Mouse (Mus musculus) lung, postnatal 0 days (tissue): ENCODE results near the gene Bmpr1a.

ENCODE experiments used
- CTCF ChIP-seq: IDR thresholded peaks from 2 replicates; pipeline ENCODE4 v1.5.1; 2016; ENCODE audit warnings: antibody characterized with exemption, mild to moderate bottlenecking
- EP300 ChIP-seq: IDR thresholded peaks from 2 replicates; pipeline ENCODE4 v1.6.1; 2016; ENCODE audit warnings: antibody characterized with exemption, mild to moderate bottlenecking, control low read depth

DNA sequence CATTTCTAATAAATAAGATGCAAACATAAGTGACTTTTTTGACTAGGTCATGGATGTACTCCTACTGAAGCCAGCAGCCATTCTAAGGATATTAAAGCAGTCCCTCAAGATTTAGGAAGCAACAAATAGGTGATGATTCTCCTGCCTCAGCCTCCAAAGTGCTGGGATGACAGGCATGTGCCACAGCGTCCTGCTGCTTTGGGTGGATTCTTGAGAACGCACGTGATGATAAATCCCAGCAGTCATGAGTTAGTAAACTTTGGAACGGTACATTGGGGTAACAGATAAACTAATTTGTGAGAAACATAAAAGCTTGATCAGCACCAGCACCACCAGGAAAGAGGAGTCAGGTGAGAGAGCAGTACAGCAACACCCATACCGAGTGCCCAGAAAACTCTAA lies 52.7 kb downstream of the Bmpr1a start:
- no peak for TF ChIP-seq EP300
- no peak for TF ChIP-seq CTCF
